24 mouse cellular contexts compared by ENCODE assay signal in the genomic region with DNA sequence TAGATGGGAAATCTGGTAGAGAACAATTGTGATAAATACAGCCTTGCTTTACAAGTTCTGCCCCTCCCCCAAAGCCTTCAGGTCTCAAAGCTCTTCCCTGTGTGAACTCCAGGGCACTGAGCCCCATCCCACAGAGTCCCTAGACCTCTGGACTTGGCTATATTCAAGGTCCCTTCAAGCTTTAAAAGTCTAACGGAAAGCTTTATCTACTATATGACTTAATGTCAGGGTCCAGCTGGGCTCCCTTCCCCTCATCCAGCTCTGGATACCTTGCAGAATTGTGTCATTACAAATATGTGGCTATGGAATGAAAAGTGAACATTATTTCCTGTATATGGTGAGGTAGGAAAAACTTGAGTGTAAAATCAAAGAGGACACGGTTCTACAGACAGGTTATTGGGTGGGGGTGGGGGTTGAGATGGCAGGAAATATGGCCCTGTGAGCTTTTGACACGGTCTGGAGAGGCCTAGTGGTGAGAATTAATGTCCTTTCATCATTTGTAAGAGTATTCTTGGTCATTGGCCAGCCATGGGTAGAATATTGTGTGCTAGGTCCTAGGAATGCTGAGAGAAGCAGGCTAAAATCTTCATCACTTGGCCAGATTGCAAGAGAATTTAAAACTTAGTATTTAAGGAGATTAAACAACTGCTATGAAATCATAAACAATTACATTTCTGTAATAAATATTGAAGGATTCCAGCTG. TPM values are rescaled to one million over a fixed set of nuclear protein-coding genes. Genes with fewer than 3 reads are reported as not detected.
DNase-seq lines count a peak whose midpoint lies in the region; ATAC-seq and TF ChIP-seq lines count a peak whose summit lies in the region.
"Had no signal": no experiment of that assay in that cellular context is flagged by ENCODE, and none has a peak within 500 bp of the region (broad histone marks: within the 10 kb centered on the region; RNA-seq: fewer than 3 reads in every experiment).

No protein-coding gene starts in this region.

- no peaks in the 10 kb centered on the region for H3K36me3 ChIP-seq in lung, embryonic 15.5 days
- no peaks in the 10 kb centered on the region for H3K36me3 ChIP-seq in stomach, embryonic 14.5 days (ENCODE audit: control insufficient read depth, insufficient read depth, low read length)
- H3K36me3 ChIP-seq in stomach, postnatal 0 days (ENCODE audit: control insufficient read depth, insufficient read depth, low read length) = no peaks in the 10 kb centered on the region
- H3K36me3 ChIP-seq in stomach, embryonic 16.5 days (ENCODE audit: control insufficient read depth, insufficient read depth, low read length) = no peaks in the 10 kb centered on the region
- H3K36me3 ChIP-seq: embryonic facial prominence, embryonic 12.5 days; embryonic facial prominence, embryonic 15.5 days; forebrain, embryonic 15.5 days; heart, embryonic 12.5 days; heart, embryonic 15.5 days; hindbrain, embryonic 10.5 days; hindbrain, embryonic 13.5 days had no signal

- peak; percentile 77 for ATAC-seq in lung, embryonic 15.5 days (ENCODE audit: borderline replicate concordance, extremely low read depth, low FRiP score, low TSS enrichment)
- ATAC-seq in stomach, embryonic 14.5 days (ENCODE audit: insufficient number of reproducible peaks, insufficient read depth, low FRiP score, low read depth) = peak; percentile 75; the same call in 1 of the 2 replicates
- no peak for ATAC-seq in stomach, postnatal 0 days (ENCODE audit: low FRiP score, low TSS enrichment)
- peak; percentile 87 for ATAC-seq in stomach, embryonic 16.5 days (ENCODE audit: insufficient read depth, low FRiP score)
- ATAC-seq: CD4-positive, CD25-positive, alpha-beta regulatory T cell, adult 4 months; forebrain, embryonic 15.5 days had no signal

- H3K27me3 ChIP-seq in lung, embryonic 15.5 days = no peaks in the 10 kb centered on the region
- no peaks in the 10 kb centered on the region for H3K27me3 ChIP-seq in stomach, embryonic 14.5 days (ENCODE audit: control insufficient read depth, insufficient read depth, low read length)
- H3K27me3 ChIP-seq in stomach, postnatal 0 days (ENCODE audit: control insufficient read depth, insufficient read depth, low read length) = no peaks in the 10 kb centered on the region
- no peaks in the 10 kb centered on the region for H3K27me3 ChIP-seq in stomach, embryonic 16.5 days (ENCODE audit: control insufficient read depth, insufficient read depth, low read length)
- H3K27me3 ChIP-seq: embryonic facial prominence, embryonic 12.5 days; embryonic facial prominence, embryonic 15.5 days; forebrain, embryonic 15.5 days; heart, embryonic 12.5 days; heart, embryonic 15.5 days; hindbrain, embryonic 13.5 days had no signal

- no peak overlapping the region for H3K9ac ChIP-seq in lung, embryonic 15.5 days
- no peak overlapping the region for H3K9ac ChIP-seq in stomach, embryonic 14.5 days (replicated peaks; ENCODE audit: low read depth, low read length)
- no peak overlapping the region for H3K9ac ChIP-seq in stomach, postnatal 0 days (ENCODE audit: low read length)
- no peak overlapping the region for H3K9ac ChIP-seq in stomach, embryonic 16.5 days (ENCODE audit: low read length)
- H3K9ac ChIP-seq: embryonic facial prominence, embryonic 12.5 days; embryonic facial prominence, embryonic 15.5 days; forebrain, embryonic 15.5 days; heart, embryonic 12.5 days; heart, embryonic 15.5 days; hindbrain, embryonic 13.5 days had no signal

- no peak for DNase-seq in lung, postnatal 4 days
- DNase-seq in stomach, postnatal 0 days (ENCODE audit: low spot score) = no peak
- DNase-seq in urinary bladder, postnatal 14 days (ENCODE audit: low spot score) = no peak
- DNase-seq: adrenal gland, adult 2 months; adrenal gland, postnatal 14 days; cerebellum, adult 11 months; cerebellum, adult 2 months; cerebellum, adult 9-11 months; cerebellum, postnatal 25 days; gastrocnemius, postnatal 25 days; heart, adult 18-20 months; heart, postnatal 10 days; heart, postnatal 36 days had no signal

- H3K9me3 ChIP-seq in lung, embryonic 15.5 days = no peaks in the 10 kb centered on the region
- no peaks in the 10 kb centered on the region for H3K9me3 ChIP-seq in stomach, embryonic 14.5 days (ENCODE audit: control insufficient read depth, low read depth, low read length)
- H3K9me3 ChIP-seq in stomach, postnatal 0 days (ENCODE audit: control insufficient read depth, low read length) = no peaks in the 10 kb centered on the region
- no peaks in the 10 kb centered on the region for H3K9me3 ChIP-seq in stomach, embryonic 16.5 days (replicated peaks; ENCODE audit: control insufficient read depth, low read length)
- H3K9me3 ChIP-seq: embryonic facial prominence, embryonic 12.5 days; embryonic facial prominence, embryonic 15.5 days; forebrain, embryonic 15.5 days; heart, embryonic 12.5 days; heart, embryonic 15.5 days; hindbrain, embryonic 10.5 days; hindbrain, embryonic 13.5 days had no signal

- no peak for TF ChIP-seq CTCF in stomach, postnatal 0 days (IDR thresholded peaks at IDR 0.05; ENCODE audit: low read depth)

- 32% methylated on average over 3 of the region's 3 CpGs for WGBS in lung, embryonic 15.5 days
- 34% methylated on average over 3 of the region's 3 CpGs for WGBS in stomach, embryonic 14.5 days
- WGBS in stomach, postnatal 0 days = 28% methylated on average over 3 of the region's 3 CpGs
- WGBS in stomach, embryonic 16.5 days = 25% methylated on average over 3 of the region's 3 CpGs

- no peak overlapping the region for H3K4me2 ChIP-seq in lung, embryonic 15.5 days
- no peak overlapping the region for H3K4me2 ChIP-seq in stomach, embryonic 14.5 days (replicated peaks; ENCODE audit: low read depth, low read length)
- no peak overlapping the region for H3K4me2 ChIP-seq in stomach, postnatal 0 days (replicated peaks; ENCODE audit: low read depth)
- H3K4me2 ChIP-seq in stomach, embryonic 16.5 days (ENCODE audit: low read depth, low read length) = no peak overlapping the region
- H3K4me2 ChIP-seq: embryonic facial prominence, embryonic 12.5 days; embryonic facial prominence, embryonic 15.5 days; forebrain, embryonic 15.5 days; heart, embryonic 12.5 days; heart, embryonic 15.5 days; hindbrain, embryonic 13.5 days had no signal

- peak overlapping the region; percentile 45 for H3K27ac ChIP-seq in lung, embryonic 15.5 days
- no peak overlapping the region; the same call in 1 of the 2 replicates for H3K27ac ChIP-seq in stomach, embryonic 14.5 days (ENCODE audit: low read length)
- H3K27ac ChIP-seq in stomach, postnatal 0 days (replicated peaks) = no peak overlapping the region
- H3K27ac ChIP-seq in stomach, embryonic 16.5 days (ENCODE audit: low read length) = peak overlapping the region; percentile 16; the same call in 1 of the 2 replicates
- H3K27ac ChIP-seq: embryonic facial prominence, embryonic 12.5 days; embryonic facial prominence, embryonic 15.5 days; forebrain, embryonic 15.5 days; heart, embryonic 15.5 days; hindbrain, embryonic 10.5 days; hindbrain, embryonic 13.5 days had no signal

- no peak overlapping the region for H3K4me3 ChIP-seq in lung, embryonic 15.5 days
- no peak overlapping the region for H3K4me3 ChIP-seq in stomach, embryonic 14.5 days (ENCODE audit: low read depth, low read length)
- H3K4me3 ChIP-seq in stomach, postnatal 0 days (ENCODE audit: low read depth, low read length) = no peak overlapping the region
- H3K4me3 ChIP-seq in stomach, embryonic 16.5 days (replicated peaks; ENCODE audit: low read length) = no peak overlapping the region
- H3K4me3 ChIP-seq: embryonic facial prominence, embryonic 12.5 days; embryonic facial prominence, embryonic 15.5 days; forebrain, embryonic 15.5 days; heart, embryonic 12.5 days; heart, embryonic 15.5 days; hindbrain, embryonic 10.5 days; hindbrain, embryonic 13.5 days had no signal

- peaks cover 9% of the 10 kb centered on the region; the same call in 1 of the 2 replicates for H3K4me1 ChIP-seq in lung, embryonic 15.5 days
- peaks cover 5% of the 10 kb centered on the region; the same call in 1 of the 2 replicates for H3K4me1 ChIP-seq in stomach, embryonic 14.5 days (ENCODE audit: control insufficient read depth, insufficient read depth, low read length)
- no peaks in the 10 kb centered on the region for H3K4me1 ChIP-seq in stomach, postnatal 0 days (replicated peaks; ENCODE audit: control insufficient read depth, insufficient read depth)
- 0 out of 2 replicates have a peak, but pooled peaks cover 2% of the 10 kb centered on the region for H3K4me1 ChIP-seq in stomach, embryonic 16.5 days (ENCODE audit: control insufficient read depth, insufficient read depth, low read length)
- H3K4me1 ChIP-seq: embryonic facial prominence, embryonic 12.5 days; embryonic facial prominence, embryonic 15.5 days; forebrain, embryonic 15.5 days; heart, embryonic 12.5 days; hindbrain, embryonic 10.5 days; hindbrain, embryonic 13.5 days had no signal

- TF ChIP-seq EP300 in stomach, postnatal 0 days (optimal IDR thresholded peaks at IDR 0.05) = no peak

RNA-seq across cellular contexts. Expression of a gene that starts 14.6 kb away (rescaled TPM):
- 8.3 and 9.8 TPM in 2 replicates for polyA plus RNA-seq in lung, embryonic 15.5 days (2015; fragmentation: Nextera tagmentation; extraction: Ambion mirVana)
- 26.3 and 29.8 TPM in 2 replicates for polyA plus RNA-seq in stomach, embryonic 14.5 days (2014; fragmentation: Nextera tagmentation; extraction: Ambion mirVana)
- polyA plus RNA-seq in stomach, postnatal 0 days (2015; fragmentation: Nextera tagmentation; extraction: Ambion mirVana) = 4.6 and 5.3 TPM in 2 replicates
- 12.9 and 16.9 TPM in 2 replicates for polyA plus RNA-seq in stomach, embryonic 16.5 days (2015; fragmentation: Nextera tagmentation; extraction: Ambion mirVana)

Comparison
In these comparisons a context has a peak if more than half of its experiments do, and no peak if none do; other contexts are left out.
1. H3K27ac ChIP-seq: peak in lung, embryonic 15.5 days (single experiment) and stomach, embryonic 16.5 days (single experiment); none in stomach, embryonic 14.5 days (single experiment) and stomach, postnatal 0 days (single experiment).